Mouse (Mus musculus): ENCODE measurements around the gene Gm37419. TPM values are rescaled to one million over a fixed set of nuclear protein-coding genes. Genes with fewer than 3 reads are reported as not detected.

Gm37419 gene
- polyA plus RNA-seq, 1 experiment: not detected

DNA sequence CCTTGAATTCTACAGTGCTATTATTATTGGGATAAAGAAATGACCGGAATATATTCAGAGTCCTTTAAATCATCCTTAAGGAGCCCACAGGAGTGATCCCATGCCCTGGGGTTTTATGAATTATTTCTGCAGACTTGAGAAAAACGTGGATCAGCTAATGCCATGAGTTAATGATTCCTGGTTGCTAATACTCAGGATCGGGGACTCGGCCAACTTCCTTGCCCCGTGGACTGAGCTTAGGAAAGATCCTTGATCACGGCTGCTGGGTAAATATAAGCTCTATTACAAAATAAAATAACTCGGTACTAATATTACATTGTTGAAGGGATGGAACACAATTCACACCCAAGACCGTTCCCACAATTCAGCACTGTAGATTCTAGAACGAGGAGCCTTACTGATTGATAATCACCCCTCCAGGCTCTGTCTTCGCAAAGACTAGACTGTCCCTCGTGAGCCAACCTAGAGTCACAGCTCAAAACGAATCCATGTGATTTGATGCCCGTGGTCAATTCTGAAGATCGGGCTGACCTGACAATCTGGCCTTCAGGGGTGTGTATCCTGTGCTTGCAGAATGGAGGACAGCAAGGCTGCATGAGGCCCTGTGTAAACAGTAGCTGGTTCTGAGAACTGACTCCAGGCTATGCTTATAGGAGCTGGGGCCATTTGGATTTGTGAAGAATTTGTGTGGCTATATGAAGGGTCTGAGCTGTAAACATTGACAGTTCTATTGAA, 3.7 kb downstream of the Gm37419 start:
- WGBS: 82% methylated on average over 14 of the region's 14 CpGs
- no peak for DNase-seq (ENCODE audit: low read depth, low spot score)

DNA sequence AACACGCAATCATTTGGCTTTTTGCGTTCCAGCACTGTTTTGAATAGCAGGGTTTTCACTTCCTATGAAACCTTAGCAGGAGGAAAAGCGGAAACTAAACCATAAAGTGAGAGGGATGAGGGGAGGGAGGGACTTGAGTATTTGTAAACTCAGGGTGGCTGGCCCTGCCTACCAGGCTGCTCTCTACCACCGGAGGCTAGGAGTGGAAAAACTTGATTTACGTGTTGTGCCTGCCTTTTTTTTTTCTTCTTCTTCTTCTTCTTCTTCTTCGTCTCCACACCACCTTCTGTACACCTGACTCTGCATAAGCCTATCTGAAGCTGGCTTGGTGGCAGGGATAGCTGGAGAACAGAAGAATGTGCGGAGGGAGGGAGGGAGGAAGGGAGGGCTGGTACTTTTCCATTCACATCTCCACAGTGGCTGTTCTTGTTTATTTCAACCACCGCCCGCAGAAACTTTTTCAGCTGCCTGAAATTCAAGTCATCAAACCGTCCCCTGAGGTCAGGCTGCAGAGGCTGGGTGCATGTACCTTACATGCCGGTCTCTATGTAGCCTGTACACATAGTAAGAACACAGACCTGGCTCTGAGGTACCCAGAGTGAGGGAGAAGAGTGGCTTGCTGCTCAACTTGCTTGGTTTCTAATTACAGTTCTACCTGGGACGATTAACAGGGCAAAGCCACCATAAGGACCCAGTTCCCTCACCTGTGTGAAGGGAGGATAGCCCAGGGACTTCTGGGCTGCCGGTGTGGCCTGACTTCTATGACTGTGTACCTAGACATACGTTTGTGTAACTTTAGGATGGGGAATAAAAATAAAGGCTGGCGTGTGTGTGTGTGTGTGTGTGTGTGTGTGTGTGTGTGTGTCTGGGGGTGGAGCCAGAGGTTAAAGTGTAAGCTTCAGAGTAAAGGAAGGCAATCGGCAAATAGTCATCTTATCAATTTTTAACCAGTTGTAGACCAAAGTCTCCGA, 5.4 kb downstream of the Gm37419 start:
- no peak for DNase-seq (ENCODE audit: low read depth, low spot score)
- 7% methylated on average over 17 of the region's 17 CpGs for WGBS

DNA sequence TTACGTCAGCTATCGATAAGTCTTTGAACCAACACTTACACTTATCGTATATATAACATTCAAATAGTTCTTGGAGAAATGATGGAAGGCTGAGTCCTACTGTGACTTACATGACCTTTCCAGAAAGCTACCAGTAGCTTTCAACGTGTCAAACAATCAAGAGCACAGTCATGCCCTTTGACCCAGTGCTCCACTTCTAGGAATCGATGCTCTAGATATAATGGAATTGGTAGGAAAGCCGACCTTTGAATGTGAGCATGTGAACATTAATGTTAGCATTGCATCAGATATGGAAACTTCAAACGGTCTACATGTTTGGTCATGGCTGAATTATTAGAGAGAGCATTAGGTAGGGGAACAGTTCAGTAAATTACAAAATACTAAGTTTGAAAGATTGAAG, 8.1 kb downstream of the Gm37419 start:
- WGBS: 89% methylated on average over 7 of the region's 7 CpGs

DNA sequence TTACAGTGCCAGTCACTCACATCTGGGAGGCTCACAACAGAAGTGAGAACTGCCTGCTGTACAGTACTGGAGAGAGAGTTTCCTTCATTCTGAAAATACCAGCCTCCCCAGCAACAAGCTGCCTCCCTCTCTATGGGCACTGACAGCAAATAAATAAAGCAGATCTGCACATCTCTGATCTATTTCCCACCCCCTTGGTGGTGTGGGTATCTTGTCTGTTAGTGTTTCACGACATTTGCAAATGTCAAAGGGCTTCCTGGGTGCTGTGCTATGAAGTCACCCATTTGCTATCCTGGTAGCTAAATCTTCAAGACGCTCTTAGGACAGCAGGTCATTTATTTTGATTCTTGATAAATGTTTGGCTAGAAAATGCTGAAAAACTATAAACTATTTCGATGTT, 8.9 kb downstream of the Gm37419 start:
- 77% methylated on average over 3 of the region's 3 CpGs for WGBS
- no peak for DNase-seq (ENCODE audit: low read depth, low spot score)

More for the DNA sequence above, 8.1 kb downstream of the Gm37419 start:
- no peak for DNase-seq (ENCODE audit: low read depth, low spot score)

DNA sequence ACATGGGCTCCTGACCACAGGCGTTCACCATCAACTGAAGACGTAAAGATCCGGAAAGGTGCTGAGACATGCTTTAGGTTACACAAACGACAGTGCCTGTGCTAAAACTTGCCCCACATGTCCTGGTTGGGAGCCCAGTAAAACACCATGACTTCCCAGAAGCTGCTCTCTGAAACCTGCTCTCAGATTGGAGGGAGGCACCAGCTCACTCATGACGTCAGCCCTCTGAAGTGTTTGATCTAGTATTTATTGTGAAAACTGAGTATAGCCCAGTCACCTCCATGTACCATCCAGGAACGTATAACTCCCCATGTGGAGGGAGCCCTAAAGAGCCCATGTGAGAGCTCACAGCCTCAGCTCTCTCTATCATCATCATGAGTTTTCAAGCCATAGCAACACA, 9.6 kb downstream of the Gm37419 start:
- 80% methylated on average over 6 of the region's 6 CpGs for WGBS
- no peak for DNase-seq (ENCODE audit: low read depth, low spot score)

DNA sequence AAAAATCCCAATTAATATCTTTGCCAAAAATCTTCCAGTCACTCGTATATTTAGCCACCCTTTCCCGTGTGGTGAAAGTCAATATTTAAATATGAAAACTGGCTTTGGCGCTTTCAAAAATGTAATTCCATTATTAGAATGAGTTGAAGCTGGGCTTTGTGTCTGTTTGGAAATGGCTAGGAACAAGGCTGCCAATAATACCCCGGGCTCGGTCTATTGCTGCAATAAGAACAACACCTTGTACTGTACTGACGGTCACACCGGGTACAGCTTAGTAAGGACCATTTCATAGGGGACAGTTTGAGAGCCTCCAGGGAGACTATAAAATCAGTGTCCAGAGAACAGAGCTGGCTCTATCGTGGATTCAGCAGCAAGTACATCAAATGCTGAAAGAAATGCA, 17.6 kb downstream of the Gm37419 start:
- 31% methylated on average over 8 of the region's 8 CpGs for WGBS
- no peak for DNase-seq (ENCODE audit: low read depth, low spot score)

DNA sequence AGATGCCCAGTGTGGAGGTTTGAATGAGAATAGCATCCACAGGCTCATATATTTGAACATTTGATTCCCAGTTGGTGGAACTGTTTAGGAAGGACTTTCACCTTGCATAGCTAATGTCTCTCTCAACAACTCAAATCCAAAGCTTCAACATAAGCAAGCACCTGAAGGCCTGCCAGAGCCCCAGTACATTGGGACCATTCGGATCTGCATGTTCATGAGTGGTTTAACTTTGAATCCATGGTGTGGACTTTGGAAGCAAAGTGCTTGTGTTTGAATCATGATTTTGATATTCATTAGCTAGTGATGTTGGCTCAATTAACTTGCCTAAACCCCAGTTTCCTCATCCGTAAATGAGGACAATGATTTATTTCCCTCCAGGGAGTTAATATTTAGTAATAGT, 21.6 kb downstream of the Gm37419 start:
- DNase-seq (ENCODE audit: low read depth, low spot score): no peak
- 94% methylated on average over 2 of the region's 2 CpGs for WGBS

DNA sequence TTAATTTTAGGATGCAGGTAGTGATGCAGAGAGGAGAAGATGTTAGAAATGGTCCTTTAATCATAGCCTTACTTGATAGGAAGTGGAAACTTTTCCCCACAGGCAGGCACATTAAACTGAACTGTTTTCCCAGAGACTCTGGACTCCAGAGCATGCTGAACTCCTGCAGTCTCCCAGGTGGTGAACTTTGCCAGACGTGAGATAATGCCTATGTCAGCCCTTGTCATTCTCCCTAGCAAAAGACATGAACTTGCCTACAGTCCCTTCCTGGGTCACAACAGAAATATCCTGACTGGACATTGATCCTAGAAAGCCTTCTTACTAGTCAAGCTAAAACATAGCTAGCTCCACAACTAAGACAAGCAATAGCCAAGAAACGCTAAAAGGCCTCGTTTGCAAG, 23.0 kb downstream of the Gm37419 start:
- WGBS: 88% methylated on average over 3 of the region's 3 CpGs
- no peak for DNase-seq (ENCODE audit: low read depth, low spot score)

DNA sequence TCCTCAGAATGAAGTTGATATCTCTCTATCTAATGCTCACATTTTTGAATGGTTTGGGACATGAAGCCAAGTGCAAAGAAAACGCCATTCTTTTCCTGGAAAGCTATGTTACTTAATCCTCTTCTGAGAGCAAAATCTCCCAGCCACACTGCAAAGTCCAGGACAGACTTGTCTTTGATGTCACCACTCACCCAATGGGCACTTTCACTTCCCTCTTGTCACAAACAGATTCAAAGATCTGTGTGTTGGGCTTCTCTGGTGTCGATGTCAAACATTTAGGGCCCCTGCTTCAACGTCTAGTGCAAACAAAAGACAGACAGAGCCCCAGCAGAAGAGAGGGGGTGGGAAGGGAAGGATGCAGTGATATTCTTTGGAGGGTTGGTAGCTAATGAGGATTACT, 23.8 kb downstream of the Gm37419 start:
- WGBS: 37% methylated on average over 3 of the region's 3 CpGs
- DNase-seq (ENCODE audit: low read depth, low spot score): no peak

DNA sequence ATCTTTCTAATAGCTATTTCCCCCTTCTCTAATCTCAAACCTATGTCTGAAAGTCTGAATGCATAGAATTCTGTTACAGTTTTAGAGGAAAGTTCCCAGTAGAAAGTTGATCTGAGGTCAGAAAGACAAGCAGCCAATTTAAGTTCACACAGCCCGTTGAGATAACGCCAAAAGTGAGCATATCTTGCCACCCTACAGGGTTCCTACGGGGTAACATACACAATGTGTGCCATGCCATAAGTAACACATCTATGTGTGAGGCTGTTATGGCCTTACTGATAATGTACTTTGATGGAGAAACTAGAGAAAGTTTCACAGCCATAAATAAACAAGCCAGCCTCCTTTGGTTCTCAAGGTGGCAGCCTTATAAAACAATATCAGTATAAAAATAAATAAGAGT, 26.1 kb downstream of the Gm37419 start:
- DNase-seq (ENCODE audit: low read depth, low spot score): no peak
- 79% methylated on average over 3 of the region's 3 CpGs for WGBS

DNA sequence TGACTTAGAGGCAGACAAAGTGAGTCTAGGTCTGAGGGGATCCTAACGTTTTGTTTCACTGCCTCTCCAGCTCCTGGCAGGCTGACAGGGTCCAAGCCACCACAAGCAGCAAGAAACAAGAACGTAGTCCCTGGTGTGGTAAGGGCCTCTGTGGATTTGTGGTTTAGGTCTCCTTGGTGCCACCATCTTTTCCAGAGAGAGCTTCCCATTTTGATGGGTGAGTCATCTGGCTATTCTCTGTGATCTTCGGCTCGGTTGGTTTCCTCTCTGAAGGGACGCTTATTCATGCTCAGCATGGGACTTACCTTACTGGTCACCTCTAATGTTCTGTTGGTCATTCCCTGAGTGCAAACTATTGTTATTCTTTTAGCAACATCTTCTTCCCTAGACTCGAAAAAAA, 28.0 kb downstream of the Gm37419 start:
- WGBS: 79% methylated on average over 6 of the region's 6 CpGs
- no peak for DNase-seq (ENCODE audit: low read depth, low spot score)

DNA sequence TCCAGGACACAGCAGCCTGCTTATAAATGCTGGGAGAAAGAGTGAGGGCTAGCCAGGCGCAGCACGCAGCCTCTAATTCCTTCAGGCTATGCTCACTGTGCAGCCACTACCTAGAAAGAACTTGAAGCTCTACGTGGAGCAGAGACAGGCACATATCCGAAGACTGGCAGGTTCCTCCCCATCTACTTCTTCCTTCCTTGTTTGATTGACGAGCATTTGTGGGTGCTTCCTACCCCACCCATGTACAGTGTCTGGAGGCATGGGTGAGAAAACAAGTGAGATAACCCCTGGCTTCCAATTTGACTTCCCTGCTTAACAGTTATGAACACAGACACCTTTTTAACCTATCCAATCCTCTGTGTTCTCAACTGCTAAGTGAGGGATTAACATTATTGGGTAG, 28.5 kb downstream of the Gm37419 start:
- WGBS: 52% methylated on average over 5 of the region's 5 CpGs
- no peak for DNase-seq (ENCODE audit: low read depth, low spot score)

DNA sequence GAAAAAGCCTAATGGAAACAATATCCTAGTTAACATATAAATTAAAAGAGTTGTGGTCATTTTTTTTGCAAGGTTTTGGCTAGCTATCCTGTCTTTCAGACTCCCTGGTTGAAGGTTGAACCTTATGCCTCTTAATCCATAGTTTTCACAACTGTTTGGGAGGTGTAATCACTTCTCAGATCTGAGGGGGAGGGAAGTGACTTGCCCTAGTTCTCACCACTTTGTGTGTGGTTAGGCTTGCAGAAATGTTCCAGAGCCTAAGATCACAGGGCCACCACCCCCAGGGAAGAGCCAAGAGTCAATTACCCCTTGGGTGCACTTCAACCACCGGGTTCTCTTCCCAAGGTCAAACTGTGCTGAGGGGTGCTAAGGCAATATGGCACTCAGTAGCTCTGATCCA, 33.4 kb downstream of the Gm37419 start:
- 48% methylated on average over 1 of the region's 1 CpGs for WGBS
- no peak for DNase-seq (ENCODE audit: low read depth, low spot score)

DNA sequence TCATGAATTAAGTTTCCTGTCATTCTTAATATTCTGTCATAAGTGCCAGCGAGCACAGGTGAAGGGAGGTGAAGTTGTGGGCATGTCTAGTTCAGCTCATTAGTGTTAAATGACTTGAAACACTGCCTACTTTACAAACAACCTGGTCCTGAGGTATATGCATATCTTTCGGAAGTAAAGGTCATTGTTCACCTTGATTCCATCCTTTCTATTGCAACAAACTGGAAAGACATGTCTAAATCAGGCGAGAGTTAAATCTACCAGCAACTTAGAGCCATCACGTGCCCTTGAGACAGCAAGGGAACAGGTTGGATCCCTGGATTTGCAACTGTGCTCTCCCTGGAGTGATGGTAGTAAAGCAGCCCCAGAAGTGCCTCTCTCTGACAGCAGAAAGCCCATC, 34.3 kb downstream of the Gm37419 start:
- WGBS: 89% methylated on average over 4 of the region's 4 CpGs
- DNase-seq (ENCODE audit: low read depth, low spot score): no peak

DNA sequence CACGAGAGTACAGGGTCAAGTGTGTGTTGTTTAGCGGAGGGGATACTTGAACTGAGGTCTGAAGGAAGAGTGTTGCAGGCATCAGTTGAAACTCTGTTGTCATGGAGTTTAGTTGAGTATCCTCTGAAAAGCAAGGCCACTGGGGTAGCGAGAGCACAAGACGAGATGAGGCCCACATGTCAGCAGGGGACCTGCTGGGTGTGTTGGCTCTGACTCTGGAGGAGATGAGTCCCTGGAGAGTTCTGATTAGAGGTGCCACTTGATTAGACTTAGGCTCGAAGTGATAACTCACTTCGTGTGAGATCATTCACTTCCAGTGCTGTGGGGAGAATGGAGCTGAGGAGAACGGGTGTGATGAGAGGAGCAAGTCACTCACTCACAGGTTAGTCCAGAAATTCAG, 37.2 kb downstream of the Gm37419 start:
- 88% methylated on average over 7 of the region's 7 CpGs for WGBS
- DNase-seq (ENCODE audit: low read depth, low spot score): no peak

DNA sequence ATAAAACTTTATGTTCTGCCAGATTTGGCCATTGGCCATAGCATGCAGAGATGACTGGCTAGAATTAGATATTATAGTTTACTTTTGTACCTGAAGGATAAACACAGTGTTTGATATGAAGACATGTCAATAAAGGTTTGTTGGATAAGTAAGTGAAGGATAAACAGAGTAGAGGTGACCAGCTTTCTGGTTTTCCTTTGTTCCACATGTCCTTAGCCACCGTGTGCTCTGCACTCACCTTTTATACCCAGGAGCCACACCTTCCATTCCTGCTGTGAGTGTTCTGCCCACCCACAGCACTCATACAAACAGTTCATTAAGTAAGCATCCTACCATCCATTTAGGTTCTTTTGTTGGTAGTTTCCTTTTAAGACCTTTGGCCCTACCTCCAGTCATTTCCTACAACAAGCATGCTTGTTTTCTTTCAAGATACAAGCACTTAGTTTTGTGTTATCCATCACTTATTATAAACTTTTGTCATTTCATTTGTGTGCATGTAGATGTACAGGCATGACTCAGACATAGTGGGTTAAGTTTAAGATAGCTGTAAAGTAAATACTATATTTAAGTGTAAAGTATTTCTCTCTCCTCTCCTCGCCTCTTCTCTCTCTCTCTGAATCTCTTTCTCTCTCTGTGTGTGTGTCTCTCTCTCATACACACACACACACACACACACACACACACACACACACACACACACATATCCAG, 41.8 kb downstream of the Gm37419 start:
- WGBS: 48% methylated on average over 2 of the region's 2 CpGs
- DNase-seq (ENCODE audit: low read depth, low spot score): no peak

DNA sequence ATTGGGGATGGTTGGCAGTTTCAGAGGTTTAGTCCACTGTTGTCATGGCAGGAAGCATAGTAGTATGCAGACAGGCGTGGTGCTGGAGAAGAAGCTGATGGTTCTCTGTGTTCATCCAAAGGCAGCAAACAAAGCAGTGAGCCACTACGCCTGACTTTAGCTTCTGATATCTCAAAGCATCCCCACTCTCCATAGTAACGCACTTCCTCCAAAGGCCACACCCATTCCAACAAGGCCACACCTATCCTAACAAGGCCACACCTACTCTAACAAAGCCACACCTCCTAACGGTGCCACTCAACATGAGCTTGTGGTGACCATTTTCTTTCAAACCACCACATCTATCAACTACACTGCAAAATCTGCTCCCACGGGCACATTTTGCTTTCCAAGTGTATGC, 45.0 kb downstream of the Gm37419 start:
- DNase-seq (ENCODE audit: low read depth, low spot score): no peak
- 85% methylated on average over 5 of the region's 5 CpGs for WGBS

DNA sequence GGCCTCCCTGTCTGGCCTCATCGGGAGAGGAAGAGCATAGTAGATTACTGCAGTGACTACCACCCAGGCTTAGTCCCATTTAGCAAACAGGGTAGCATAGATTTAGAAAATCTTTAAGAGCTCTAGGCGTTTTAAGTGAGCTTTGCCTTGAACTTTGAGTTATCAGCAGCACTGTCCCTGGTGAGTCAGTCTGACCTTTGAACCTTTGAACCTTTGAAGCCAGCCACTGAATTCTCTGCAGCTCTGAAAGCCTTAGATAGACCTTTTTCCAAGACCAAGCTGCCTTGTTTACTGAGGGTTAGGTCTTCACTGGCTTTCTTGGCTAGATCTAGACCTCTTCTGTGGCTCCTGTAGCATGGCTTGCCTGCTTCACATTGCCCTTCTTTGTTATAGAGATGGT, 46.2 kb downstream of the Gm37419 start:
- WGBS: 27% methylated on average over 2 of the region's 2 CpGs
- no peak for DNase-seq (ENCODE audit: low read depth, low spot score)

DNA sequence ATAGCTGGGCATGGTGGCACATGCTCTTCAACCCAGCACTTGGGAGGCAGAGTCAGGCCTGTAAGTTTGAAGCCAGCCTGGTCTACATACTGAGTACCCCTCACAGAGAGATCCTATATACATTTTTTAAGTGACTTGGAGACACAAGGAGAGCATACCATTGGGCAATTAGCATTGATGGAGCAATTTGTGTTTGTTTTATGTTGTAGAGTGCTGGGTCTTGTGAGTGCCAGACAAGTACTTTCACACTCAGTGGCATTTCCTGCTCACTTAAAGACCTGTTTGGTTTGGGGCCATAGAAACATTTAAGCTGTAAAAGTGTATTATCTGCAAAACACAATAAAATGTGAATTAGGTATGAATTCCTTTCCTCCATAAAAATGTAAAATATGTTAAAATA, 47.5 kb downstream of the Gm37419 start:
- no peak for DNase-seq (ENCODE audit: low read depth, low spot score)

DNA sequence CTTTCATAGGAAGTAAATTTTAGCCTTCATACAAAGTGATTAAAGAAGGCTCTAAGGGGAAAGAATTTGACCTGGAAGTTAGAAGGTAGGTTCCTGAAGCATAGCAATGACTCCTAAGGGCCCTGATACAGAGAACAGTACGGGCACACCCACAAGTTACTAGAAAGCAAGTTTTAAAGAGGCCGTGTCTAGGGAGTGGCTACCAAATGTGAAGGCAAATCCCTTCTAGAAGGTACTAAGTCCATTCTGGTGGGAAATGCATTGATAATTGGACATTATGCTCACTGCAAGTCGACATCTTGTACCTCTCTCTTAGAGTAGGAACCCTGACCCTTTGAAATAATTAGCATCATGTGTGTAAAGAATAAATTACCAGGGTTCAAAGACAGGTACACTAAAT, 48.1 kb downstream of the Gm37419 start:
- WGBS: 36% methylated on average over 3 of the region's 3 CpGs
- DNase-seq (ENCODE audit: low read depth, low spot score): peak; percentile 59

Data from large intestine, adult 2 months (tissue).